Mouse (Mus musculus) limb, embryonic 14.5 days (tissue): ENCODE data around the gene Tns1. TPM values are rescaled to one million over a fixed set of nuclear protein-coding genes. Genes with fewer than 3 reads are reported as not detected.

ENCODE experiments used
- ATAC-seq: fragments of 200-750 bp; cut with Nextera tagmentation; 2 replicates; pipeline ENCODE4 v1.8.0; 2017; ENCODE audit warnings: low read depth, moderate number of reproducible peaks, moderate TSS enrichment; ENCODE audit not compliant: low FRiP score
- DNase-seq: peaks from one replicate; pipeline ENCODE4 v3.0.0-alpha.2; 2015; ENCODE audit warnings: low spot score
- H3K27ac ChIP-seq: fragments of 300-500 bp; sonication (generic); replicated peaks from 2 replicates; pipeline ENCODE4 v1.5.1; 2014; ENCODE audit warnings: low read depth, mild to moderate bottlenecking, low read length, moderate library complexity, mixed read lengths
- H3K27me3 ChIP-seq: fragments of 300-500 bp; sonication (generic); 2 replicates; pipeline ENCODE4 v1.6.1; 2014; ENCODE audit warnings: low read length, mixed read lengths; ENCODE audit not compliant: control insufficient read depth, insufficient read depth
- H3K36me3 ChIP-seq: fragments of 300-500 bp; sonication (generic); 2 replicates; pipeline ENCODE4 v1.6.1; 2014; ENCODE audit warnings: mild to moderate bottlenecking, low read length, moderate library complexity, mixed read lengths; ENCODE audit not compliant: control insufficient read depth, insufficient read depth
- H3K4me1 ChIP-seq: fragments of 300-500 bp; sonication (generic); 2 replicates; pipeline ENCODE4 v1.6.1; 2014; ENCODE audit warnings: antibody characterized with exemption, low read length, mixed read lengths; ENCODE audit not compliant: control insufficient read depth, insufficient read depth
- H3K4me2 ChIP-seq: fragments of 300-500 bp; sonication (generic); replicated peaks from 2 replicates; pipeline ENCODE4 v1.6.1; 2014; ENCODE audit warnings: low read depth, mild to moderate bottlenecking, low read length, moderate library complexity; ENCODE audit not compliant: severe bottlenecking
- H3K4me3 ChIP-seq: fragments of 300-500 bp; sonication (generic); replicated peaks from 2 replicates; pipeline ENCODE4 v1.5.1; 2014; ENCODE audit warnings: low read length
- H3K9ac ChIP-seq: fragments of 300-500 bp; sonication (generic); 2 replicates; pipeline ENCODE4 v1.6.1; 2014; ENCODE audit warnings: mild to moderate bottlenecking, low read depth, low read length, moderate library complexity; ENCODE audit not compliant: severe bottlenecking
- H3K9me3 ChIP-seq: fragments of 300-500 bp; sonication (generic); 2 replicates; pipeline ENCODE4 v1.6.1; 2016; ENCODE audit warnings: low read length; ENCODE audit not compliant: control insufficient read depth
- POLR2A ChIP-seq: fragments of 200-500 bp; IDR thresholded peaks from 2 replicates; pipeline ENCODE4 v1.8.0; 2012; ENCODE audit warnings: inconsistent platforms, mild to moderate bottlenecking, moderate library complexity, borderline replicate concordance; ENCODE audit not compliant: insufficient read depth, insufficient read length; ENCODE audit errors: extremely low read depth
- WGBS: fragments of 180-500 bp; shearing (Covaris S2); extraction: QIAGEN DNeasy Blood & Tissue Kit; methylation state at CpG from one replicate; pipeline ENCODE4 v1.1.7; 2014; 5-methylcytosine and 5-hydroxymethylcytosine counted together
- polyA plus RNA-seq, 2 experiments: library from polyadenylated mRNA; depleted of rRNA in 1 of 2; stranded (reverse) in 1 of 2; unstranded in 1 of 2; fragments of >200 nt; fragmentation: Nextera tagmentation in 1 of 2; extraction: Ambion mirVana in 1 of 2; gene quantifications; 2 replicates each; pipeline versions ENCODE4 v1.2.1 to v1.2.3; 2012 to 2014

The Tns1 gene
- polyA plus RNA-seq, 2 experiments = 38.0 to 51.3 TPM

GRCm38 (mm10) chr1:74029669-74030068, 94.6 kb downstream of the Tns1 start:
- peaks cover 7% of the 10 kb centered on the region; the same call in 1 of the 2 replicates for H3K36me3 ChIP-seq
- H3K27ac ChIP-seq = no peak overlapping the region
- no peak overlapping the region for H3K4me3 ChIP-seq
- peaks cover 86% of the 10 kb centered on the region for H3K4me1 ChIP-seq
- no peak for ATAC-seq
- H3K9me3 ChIP-seq = no peaks in the 10 kb centered on the region
- no peaks in the 10 kb centered on the region for H3K27me3 ChIP-seq
- no peak overlapping the region for H3K4me2 ChIP-seq
- DNase-seq = no peak
- H3K9ac ChIP-seq = no peak overlapping the region
- 71% methylated on average over 3 of the region's 3 CpGs for WGBS
- no peak for TF ChIP-seq POLR2A

GRCm38 (mm10) chr1:74028881-74029266, 95.4 kb downstream of the Tns1 start:
- no peak overlapping the region for H3K4me2 ChIP-seq
- H3K9ac ChIP-seq = no peak overlapping the region
- peaks cover 85% of the 10 kb centered on the region for H3K4me1 ChIP-seq
- ATAC-seq = no peak
- no peak overlapping the region for H3K27ac ChIP-seq
- WGBS = 76% methylated on average over 5 of the region's 5 CpGs
- H3K4me3 ChIP-seq = no peak overlapping the region
- H3K9me3 ChIP-seq = no peaks in the 10 kb centered on the region
- H3K36me3 ChIP-seq = peaks cover 7% of the 10 kb centered on the region; the same call in 1 of the 2 replicates
- no peaks in the 10 kb centered on the region for H3K27me3 ChIP-seq
- DNase-seq = no peak
- no peak for TF ChIP-seq POLR2A

- TF ChIP-seq POLR2A = no peak
- Histone ChIP-seq H3K27me3 (no peaks in the 10 kb centered on the region), H3K9ac (0 out of 2 replicates have a peak overlapping the region, but pooled peaks have one; percentile 21), H3K27ac (peak overlapping the region; percentile 81), H3K9me3 (no peaks in the 10 kb centered on the region), H3K4me2 (no peak overlapping the region), H3K4me3 (no peak overlapping the region), H3K36me3 (peaks cover 6% of the 10 kb centered on the region; the same call in 1 of the 2 replicates), H3K4me1 (peaks cover 83% of the 10 kb centered on the region)
- ATAC-seq (no peak), DNase-seq (no peak)
- 52% methylated on average over 13 of the region's 13 CpGs for WGBS
These were observed 96.0 kb downstream of the Tns1 start for GRCm38 (mm10) chr1:74028118-74028880.

DNA sequence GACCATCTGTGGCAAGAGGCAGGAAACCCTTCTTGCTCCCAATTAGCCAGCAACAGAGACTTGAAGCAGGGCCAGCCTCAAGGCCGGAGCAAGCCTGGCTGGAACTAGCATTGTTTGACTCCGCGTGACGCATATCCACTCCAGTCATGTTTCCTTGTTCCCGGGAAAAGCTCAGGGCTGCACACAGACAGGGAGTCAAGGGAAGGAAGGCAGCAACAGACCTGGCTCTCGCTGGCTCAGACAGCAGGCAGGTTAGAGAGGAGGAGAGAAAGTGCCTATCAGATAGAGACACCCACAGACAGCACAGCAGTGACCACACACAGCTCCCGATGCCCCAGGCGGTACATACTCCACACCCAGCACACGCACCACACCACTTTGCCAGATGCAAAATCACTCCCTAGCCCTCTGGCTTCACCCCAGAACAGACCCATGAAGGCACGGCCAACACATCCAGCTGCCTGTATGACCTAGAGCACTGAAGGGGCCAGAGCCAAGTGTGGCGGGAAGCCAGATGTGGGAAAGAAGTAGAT, 96.6 kb downstream of the Tns1 start:
- Histone ChIP-seq H3K4me1 (peaks cover 82% of the 10 kb centered on the region), H3K27ac (peak overlapping the region; percentile 81), H3K36me3 (no peaks in the 10 kb centered on the region; the same call in 1 of the 2 replicates), H3K4me2 (peak overlapping the region; percentile 28; the same call in 1 of the 2 replicates), H3K9me3 (no peaks in the 10 kb centered on the region), H3K27me3 (no peaks in the 10 kb centered on the region), H3K9ac (0 out of 2 replicates have a peak overlapping the region, but pooled peaks have one; percentile 21), H3K4me3 (no peak overlapping the region)
- ATAC-seq = no peak; the same call in 1 of the 2 replicates
- DNase-seq = peak; percentile 46
- WGBS = 10% methylated on average over 11 of the region's 11 CpGs
- TF ChIP-seq POLR2A = no peak

DNA sequence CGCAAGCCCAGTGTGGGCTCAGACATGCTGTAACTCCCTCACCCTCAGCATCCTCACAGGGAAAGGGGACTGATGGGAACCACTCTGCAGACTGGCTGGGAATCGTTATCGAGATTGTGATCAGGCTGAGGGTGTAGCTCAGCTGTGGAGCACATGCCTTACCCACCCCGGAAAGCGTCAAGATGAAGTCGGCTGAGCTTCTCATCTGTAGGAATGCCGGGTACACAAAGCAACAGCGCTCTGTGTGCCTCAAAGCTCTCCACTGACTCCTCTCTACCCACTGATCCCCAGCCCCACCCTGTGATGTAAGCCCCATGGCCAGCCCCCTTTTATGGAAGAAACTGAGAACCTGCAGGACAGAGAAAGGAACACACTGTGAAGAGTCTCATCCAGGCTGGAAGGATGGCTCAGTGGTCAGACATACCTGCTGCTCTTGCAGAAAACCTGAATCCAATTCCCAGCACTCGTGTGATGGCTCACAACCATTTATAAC, 97.5 kb downstream of the Tns1 start:
- H3K27ac ChIP-seq = no peak overlapping the region; the same call in 1 of the 2 replicates
- H3K9me3 ChIP-seq = no peaks in the 10 kb centered on the region
- WGBS = 53% methylated on average over 9 of the region's 9 CpGs
- H3K36me3 ChIP-seq = no peaks in the 10 kb centered on the region; the same call in 1 of the 2 replicates
- H3K4me3 ChIP-seq = no peak overlapping the region
- no peak for DNase-seq
- no peak overlapping the region for H3K4me2 ChIP-seq
- H3K4me1 ChIP-seq = peaks cover 74% of the 10 kb centered on the region
- 0 out of 2 replicates have a peak overlapping the region, but pooled peaks have one; percentile 25 for H3K9ac ChIP-seq
- no peak for TF ChIP-seq POLR2A
- 0 out of 2 replicates have a peak, but pooled peaks have one; percentile 4 for ATAC-seq
- no peaks in the 10 kb centered on the region for H3K27me3 ChIP-seq
